Mouse (Mus musculus) telencephalon, adult 2 months (tissue): ENCODE measurements around the gene Prss30.

Experiments used
- DNase-seq: peaks from one replicate; pipeline ENCODE4 v3.0.0-alpha.2; 2011; ENCODE audit warnings: low read depth, low spot score

The Prss30 gene

DNA sequence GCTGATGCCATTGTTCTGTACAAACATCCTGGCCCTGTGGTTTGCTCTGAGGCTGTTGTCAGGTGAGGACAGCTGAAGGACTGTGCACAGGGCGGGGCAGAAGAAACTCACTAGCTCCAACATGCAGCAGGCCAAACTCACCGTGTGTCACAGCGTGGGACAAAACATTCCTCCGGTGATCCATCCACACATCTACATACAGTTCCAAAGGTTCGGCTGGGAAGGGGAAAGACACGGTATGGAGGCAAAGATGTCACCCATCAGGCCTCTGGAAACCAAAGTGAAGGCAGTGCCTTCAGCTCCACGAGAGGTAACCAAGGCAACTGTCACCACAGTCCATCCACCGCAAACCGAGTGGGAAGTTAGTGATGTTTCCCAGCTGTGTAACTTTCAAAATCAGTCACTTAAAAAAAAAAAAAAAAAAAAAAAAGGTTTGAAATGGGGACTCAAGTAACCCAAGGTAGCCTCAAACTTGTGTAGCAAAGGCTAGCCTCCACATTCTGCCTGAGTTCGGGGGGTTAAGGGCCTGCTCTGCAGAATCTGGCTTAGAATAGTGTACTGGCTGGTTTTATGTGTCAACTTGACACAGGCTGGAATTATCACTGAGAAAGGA, at the start of gene Prss30:
Gene Prss30, minus strand, starts transcription at position 270 of the 613 bp plus-strand sequence.
- DNase-seq, result no peak

DNA sequence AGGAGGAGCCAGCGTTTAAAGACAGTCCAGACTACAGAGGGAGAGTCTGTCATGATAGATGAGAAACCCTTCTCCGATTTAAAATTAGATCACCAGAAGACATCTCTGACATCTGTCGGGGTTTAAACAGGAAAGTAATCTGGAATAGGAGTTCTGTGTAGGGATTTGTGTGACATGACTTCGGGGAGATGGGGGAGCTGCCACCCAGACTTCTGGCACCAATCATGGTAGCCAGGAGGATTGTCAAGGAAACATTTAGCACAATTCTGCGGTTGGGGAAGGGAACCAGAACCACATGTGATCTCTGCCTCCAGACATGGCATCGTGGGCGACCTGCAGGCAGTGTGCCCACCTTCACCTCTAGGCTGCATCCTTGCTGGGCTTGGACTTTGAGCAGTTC, 49.1 kb upstream of the Prss30 start:
- DNase-seq, result peak; percentile 27

DNA sequence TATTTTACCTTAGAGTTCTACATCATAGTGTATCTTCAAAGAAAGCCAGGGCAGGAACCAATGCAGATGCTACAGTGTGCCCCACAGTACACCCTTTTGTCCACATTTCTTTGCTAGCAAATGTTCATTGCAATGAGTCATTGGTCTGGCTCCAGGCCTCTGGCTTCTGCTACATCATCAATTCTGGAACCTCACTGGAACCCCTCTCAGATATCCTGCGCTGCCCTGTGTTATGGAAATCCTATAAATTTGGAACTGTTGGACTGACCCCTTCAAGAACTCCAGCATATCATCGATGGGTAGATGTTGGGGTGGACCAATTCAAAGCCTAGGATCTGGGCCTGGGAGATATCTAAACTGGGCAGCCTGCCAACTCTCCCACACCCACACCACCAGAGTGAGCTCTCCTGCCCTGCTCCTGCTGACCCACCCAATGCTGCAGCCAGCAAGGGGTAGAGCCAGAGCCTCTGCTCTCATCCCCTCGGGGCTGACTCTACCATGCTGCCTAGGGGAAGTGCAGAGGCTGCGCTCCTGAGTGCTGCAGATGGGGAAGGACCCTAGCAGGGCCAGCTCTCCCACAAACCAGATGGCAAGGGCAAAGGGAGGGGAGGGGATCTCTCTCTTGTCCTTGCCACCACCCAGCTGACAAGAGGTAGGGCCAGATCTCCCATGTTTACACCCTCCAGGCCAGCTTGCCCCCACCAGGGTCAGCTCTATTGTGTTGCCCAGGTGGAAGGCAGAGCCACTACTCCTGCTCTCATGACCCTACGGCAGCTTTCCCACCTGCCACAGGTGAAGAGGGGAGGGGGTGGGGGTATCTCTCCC, 41.2 kb upstream of the Prss30 start:
- no peak for DNase-seq

DNA sequence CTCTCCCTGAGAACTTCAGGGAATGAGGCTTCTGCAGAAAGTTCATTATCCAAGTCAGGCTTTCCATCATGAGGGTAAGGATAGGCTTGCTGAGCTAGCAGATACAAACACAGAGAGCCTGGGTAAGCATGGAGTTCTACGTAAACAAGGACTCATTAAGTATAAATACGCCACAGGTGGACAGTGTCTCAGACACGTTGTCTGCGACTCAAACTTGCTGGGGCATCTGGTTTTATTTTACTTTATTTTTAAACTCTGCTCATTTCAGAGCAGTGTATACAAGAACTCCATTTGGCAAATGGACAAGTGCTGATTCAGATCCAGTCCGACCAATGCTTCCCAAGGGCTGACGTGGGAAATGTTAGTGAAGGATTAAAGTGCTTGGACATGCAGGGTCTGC, 40.3 kb upstream of the Prss30 start:
- no peak for DNase-seq

DNA sequence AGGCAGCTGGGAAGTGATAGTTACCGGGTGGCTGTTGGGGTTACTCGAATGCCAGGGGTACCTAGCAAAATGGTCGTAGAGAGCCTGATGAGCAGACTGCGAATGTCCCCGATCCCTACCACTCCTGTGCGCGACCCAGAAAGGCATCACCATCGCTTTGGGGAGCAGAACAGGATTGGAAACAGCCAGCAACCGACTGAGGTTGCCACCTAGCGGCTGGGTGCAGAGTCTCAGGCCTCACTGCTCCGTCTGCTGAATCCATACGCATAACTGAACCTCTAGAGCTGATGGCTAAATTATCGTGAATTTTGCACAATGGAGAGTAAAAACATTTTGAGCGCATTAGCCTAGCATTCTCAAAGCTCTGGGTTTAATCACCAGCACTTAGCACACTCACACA, 35.4 kb upstream of the Prss30 start:
- no peak for DNase-seq

DNA sequence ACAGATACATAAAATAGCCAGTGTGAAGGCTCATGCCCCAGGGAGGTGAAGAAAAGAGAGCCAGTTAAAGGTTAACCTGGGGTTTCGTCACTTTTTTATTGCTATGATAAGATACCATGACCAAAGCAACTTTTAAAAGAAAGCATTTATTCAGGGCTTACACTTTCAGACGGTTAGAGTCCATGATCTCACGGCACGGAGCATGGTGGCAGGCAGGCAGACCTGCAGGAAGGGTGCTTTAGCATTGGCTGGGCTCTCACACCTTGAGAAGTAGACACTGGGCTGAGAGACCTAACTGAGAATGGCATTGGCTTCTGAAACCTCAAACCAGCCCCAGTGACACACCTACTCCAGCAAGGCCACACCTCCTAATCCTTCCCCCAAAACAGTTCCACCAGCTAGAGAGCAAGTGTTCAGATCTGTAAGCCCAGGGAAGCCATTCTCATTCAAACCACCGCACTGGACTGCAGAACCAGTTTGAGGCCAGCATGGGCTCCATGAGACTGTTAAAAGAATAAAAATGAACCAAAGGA, 34.1 kb upstream of the Prss30 start:
- DNase-seq, result no peak

DNA sequence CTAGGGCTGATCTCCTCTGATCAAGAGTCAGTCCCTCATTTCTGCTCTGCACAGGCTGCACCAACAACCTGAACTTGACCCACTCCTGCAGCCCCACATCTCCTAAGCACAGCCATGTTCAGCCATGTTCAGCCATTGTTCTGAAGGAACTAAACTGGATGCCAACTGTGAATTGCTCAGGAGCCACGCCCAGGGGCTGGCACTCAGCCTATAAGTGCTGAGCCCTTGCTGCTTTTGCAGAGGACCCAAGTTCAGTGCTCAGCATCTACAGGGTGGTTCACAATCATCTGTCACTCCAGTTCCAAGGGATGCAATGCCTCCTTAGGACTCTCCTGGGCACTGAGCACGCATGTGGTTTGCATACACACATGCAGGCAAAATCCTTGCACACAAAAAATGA, 32.6 kb upstream of the Prss30 start:
- no peak for DNase-seq

DNA sequence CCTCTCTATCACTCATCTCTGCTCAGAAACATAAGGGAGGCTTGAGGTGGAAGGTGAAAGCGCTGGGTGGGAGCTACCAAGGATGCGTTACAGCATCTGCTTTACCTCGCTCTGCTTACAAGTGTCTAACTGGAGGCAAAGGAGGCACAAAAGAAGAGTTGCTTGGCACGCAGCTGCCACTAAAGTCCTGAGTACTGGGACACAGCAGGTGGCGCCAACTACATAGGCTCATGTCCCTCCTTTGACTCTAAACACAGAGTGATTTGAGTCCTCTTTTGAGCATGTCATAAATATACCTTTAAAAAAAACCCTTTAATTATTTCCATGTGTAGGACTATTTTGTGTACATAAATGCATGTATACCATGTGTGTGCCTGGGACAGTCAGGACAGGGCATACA, 29.3 kb upstream of the Prss30 start:
- DNase-seq, result no peak

DNA sequence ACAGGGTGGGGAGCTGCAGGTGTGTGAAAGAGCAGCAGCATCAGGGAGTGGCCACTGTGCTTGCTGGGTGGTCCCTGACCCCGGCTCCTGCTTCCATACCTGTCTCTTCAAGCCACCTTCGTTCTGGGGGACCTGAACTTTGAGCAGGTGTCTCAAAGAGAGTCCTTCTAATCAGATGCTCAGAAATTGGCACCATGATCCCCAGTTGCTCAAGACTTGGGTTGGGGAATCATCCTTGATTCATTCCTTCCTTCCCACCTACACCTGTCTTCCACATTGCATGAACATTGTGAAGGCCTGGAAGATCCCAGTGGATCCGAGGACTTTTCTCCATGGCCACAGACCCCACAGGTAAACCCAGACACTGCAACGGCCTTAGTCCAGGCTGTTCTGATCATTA, 27.7 kb upstream of the Prss30 start:
- DNase-seq, result no peak

DNA sequence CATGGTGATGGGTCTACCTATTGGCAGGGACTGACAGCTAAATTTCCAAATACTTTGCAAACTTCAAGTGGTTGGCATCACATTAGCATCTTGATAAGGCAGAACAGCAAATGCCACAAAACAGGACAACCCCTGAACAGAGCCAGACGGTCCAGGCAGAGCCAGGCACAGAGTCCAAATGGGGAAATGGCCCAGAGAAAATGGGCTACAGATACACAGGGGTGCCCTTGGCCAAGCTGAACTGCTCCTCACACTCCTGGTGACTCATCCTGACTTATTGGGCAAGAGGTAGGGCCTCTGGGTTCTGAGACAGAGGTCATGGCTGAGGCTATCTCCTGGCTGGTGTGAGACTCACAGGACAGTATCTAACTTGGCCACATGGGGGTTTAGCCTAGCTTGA, 27.0 kb upstream of the Prss30 start:
- DNase-seq, result no peak

DNA sequence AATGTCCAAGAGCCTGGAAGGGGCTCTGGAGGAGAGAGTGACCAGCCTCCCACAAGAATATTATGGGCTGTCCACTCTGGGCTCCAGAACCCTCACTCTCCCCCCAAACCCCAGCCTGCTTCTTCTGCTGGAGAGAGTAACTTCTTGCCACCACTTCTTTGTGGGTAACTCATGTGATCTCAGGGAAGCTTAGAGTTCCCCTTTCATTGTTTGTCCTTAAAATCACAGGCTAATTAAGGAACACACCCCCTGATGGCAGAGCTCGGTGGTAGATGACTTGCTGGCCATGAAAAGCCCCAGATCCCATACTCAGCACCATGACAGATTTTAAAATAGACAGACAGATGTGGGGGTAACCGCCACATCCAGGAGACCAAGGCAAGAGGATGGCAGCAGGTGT, 26.6 kb upstream of the Prss30 start:
- DNase-seq, result no peak

DNA sequence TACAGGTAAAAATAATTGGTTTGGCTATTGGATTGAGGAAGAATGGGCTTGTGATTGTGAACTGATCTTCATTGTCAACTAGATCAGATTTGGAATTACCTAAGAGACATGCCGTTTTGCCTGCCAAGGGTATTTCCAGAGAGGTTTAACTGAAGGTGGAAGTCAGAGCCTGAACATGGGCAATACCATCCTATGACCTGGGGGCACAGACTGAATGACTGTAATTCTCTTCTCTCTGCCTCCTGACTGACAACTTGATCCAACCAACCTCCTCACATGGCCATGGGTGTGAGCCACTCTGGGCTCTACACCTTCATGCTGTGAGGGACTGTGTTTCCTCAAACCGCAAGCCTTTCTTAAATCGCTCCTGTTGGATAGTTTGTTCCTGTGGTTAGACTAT, 24.7 kb upstream of the Prss30 start:
- DNase-seq, result no peak

DNA sequence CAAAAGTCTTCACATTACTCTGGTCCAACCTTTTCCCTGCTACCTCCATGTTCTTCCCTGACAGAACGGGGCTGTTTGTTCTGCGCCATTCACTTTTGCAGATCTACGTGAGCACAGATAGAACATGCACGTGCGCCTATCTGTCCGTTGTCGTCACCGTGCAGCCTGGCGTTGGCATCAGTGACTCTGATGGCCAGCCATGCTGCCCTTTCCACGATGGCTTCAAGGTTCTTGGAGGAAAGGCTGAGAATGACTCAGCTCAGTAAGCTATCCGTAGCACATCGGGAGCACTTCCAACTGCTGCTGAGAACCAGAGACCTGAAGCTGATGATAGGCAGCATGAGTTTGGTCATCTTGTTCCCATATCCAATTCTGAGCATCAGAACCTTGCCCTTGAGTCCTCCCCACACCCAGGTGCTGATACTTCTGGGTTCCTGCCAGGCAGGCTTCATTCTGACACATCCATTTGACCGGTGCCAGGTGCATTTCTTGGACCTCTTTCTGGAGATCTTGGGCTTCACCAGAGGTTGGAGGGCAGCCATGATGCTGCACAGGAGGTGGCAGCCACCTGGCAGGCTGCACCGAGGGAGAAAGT, 23.8 kb upstream of the Prss30 start:
- no peak for DNase-seq

DNA sequence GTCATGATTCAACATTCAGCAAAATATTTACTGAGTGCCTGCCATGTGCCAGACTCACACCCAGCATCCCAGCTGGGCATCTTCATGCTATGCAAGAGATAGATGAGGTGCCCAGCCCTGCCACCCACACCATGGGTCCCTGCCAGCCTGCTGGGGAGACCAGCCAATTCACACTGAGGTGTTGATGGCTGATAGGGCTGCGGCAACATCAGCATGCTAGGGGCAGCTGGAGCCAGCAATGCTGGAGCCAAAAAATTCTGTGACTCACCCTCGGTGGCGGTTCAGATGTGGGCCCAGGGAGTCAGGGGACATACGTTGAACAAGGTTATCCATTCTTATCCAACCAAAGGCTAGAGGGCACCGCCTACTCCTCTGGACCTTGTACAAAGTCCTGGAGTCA, 20.0 kb upstream of the Prss30 start:
- peak; percentile 62 for DNase-seq

DNA sequence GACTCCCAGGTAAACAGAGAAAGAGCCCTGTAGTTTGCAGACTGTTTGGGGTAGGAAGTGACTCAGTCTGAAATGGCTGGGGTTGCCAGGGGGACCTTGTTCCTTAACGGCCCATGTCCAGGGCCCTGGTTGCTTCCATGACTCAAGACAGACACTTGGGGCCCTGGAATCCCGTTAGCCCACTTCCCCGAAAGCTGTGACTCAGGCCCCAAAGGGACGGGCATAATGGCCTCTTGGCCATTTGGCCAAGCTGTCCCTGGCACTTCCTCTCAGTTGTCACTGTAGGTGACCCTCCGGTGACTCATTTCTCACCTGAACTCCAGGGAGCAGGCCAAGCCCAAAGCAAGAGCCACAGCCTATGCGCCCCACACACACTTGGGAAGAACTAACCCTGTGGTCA, 18.0 kb upstream of the Prss30 start:
- no peak for DNase-seq

DNA sequence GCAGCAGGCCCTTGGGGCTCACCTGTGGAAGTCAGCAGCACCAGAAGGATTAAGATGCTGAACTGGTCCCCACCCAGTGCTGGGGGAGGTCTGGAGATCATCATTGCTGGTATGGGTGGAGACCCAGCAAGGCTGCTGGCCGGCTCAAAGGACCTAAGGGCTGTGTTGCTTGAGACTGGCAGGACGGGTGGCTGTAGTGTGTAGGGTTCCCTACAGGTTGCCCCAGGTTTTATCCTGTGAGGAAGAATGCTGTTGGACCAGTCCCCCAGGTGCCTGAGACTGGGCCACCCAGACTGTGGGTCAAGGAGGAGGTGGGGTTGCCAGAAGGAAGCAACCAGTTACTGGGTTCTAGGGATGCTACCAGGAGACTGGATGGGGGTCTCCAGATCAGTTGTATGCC, 17.5 kb upstream of the Prss30 start, which contains the start of gene Prss22:
Gene Prss22, minus strand, starts transcription at position 200 of the 400 bp plus-strand sequence.
- DNase-seq, result no peak

DNA sequence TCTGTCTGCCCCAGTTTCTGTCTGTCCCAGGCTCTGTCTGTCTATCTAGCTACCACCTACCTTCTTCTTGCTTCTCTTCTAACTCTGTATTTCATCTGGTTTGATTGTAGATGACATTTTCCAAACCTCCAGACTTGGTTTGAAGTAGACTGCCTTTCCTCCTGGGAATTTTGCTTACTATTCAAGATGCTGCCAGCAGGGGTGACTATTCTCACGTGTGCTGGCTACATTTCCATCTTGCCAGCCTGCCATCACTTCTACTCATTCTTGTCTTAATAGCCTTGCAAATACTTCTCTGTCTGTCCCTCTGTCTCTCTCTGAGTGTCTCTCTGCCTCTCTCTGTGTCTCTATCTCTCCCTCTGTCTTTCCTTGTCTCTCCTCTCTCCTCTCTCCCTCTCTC, 15.1 kb upstream of the Prss30 start:
- no peak for DNase-seq

DNA sequence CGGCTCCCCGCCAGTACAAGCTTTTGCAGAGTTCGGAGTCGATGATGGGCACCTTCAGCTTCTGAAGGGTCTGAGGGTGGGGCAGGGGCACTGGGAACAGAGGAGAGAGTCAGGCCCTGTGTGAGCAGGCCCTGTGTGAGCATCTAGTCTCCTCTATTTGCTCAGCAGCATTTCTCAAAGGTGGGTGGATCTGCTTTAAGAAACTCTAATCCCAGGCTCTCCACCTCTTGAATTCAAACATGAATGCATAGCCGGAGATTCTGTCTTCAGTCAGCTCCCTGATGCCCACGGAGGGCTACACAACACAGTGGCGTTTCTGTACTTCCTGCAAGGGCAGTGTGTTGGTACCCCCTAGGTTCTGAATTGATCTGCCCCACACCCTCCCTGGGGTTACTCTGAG, 14.3 kb upstream of the Prss30 start:
- DNase-seq, result no peak

DNA sequence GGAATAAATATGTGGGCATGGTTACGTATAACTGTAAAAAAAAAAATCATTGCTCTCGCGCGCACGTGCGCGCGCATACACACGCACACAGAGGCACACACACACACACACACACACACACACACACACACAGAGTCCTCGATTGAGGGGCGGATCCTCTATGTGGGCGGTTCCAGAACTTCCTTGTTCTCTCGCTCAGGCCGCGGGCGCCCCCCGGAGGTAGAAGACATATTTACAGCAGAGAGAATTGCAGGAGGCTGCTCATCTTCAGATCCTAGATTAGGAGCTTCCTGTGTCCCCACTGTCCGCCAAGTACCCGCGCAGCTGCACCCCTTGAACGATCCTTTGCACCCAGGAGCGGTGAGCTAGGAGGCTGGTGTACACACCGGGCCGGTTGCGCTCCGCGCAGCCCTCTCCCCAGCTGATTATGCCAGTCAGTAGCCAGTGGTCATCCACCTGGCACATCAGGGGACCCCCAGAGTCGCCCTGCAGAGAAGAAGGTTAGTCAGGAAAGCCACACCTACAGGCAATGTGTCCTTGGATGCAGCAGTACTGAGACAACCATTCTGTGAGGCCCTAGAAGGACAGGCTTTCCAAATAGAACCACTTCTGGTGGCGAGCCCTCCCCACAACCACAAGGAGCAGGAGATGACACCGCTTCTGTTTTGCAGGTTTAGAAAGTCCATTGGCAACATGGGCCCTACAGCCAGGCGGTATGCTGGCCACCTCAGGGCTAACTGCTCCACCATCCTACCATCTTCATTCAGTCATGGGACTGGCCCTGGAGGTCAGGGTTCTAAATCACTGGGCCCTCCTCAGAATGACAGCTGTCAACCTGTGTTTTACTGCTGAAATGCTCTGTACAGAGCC, 13.4 kb upstream of the Prss30 start:
- peak; percentile 83 for DNase-seq

DNA sequence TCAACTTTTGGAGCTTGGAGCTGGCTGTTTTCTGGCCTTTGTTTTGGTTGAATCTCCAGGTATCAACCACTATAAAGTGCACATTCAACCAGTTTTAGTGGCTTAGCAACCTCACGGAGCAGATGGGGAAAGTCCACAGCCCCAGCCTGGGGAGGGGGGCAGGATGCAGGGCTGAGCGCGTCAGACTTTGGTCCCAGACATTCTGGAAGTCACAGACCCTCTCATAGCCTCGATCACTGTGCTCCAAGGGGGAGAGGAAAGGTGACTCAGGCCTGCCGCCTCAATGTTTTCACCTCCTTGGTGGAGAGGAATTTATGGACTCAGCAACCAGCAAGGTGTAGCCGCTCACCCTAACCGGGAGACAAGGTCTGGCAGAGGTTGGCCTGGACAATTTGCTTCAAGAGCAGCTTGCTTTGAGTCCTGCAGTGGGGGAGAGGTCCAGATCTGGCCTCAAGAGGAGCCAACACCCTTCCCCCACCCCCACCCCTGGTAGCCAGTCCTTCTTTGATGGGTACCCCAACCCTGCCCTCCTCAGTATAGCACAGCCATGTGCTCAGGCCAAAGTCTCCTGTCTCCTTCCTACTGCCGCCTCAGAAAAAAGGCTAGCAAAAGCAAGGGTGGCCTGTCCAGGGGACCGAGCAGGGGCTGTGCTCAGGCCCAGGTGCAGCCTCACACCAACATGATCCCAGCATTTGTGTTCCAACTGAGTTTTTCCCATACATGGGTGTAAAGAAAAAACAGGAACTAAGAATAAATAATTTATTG, 12.6 kb upstream of the Prss30 start:
- no peak for DNase-seq

DNA sequence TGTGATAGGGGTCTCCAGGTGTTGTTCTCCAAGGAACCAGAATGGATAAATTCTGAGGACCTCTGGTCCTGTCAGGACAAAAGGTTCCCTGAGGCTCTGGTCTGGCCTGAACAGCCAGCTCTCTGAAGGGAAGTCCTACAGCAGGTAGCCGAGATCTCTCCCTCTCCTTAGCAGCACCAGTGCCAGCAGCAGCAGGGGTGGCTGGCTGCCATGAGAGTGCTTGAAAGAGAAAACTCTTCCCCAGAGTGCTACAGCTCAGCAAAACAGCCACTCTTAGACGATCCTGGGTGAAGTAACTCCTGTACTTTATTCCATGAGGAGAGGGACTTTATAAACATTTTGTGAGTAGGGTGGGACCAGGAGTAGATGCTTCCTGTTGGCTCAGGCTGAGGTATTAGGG, 9.4 kb upstream of the Prss30 start:
- no peak for DNase-seq
